Mouse (Mus musculus): ENCODE results near the gene Myrf. TPM values are rescaled to one million over a fixed set of nuclear protein-coding genes. Genes with fewer than 3 reads are reported as not detected.
"Not testable (repeated sequence)": the region's sequence is repeated elsewhere in the genome, so short reads cannot be mapped to it uniquely, and the experiment has no call there.

The Myrf gene
- polyA plus RNA-seq, 1 experiment from 2014 or later: 6.0 TPM

DNA sequence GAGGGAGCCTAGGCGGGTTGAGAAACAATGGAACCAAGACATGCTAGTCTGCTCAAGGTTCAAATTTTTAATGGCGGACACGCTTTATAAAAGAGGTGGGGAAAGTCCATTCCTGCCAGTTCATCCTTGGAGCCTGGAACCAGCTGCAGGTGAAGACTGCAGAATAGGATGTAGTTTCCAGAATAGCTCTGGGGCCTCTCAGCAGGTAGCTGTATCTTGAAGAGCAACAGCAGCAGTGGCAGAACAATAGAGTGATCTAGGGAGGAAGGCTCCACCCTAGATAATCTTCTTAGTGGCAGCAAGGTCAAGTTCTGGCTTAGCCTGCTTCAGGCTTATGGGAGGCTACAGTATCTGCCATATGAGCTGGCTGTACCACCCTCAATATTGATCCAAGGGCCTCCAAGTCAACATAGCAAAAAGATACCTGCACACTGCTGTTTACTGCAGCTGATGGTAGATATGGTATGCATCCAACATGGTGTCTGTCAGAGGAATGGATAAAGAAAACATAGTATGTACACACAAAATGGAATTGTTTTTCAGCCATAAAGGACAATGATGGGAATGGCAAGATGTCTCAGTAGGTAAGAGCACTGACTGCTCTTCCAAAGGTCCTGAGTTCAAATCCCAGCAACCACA lies 70.7 kb downstream of the Myrf start:
- 89% methylated on average over 3 of the region's 3 CpGs for WGBS
- not testable (repeated sequence) for H3K9me3 ChIP-seq (ENCODE audit: control insufficient read depth, low read length); H3K9ac ChIP-seq (ENCODE audit: low read length); H3K36me3 ChIP-seq (ENCODE audit: control insufficient read depth, insufficient read depth, low read length); H3K4me1 ChIP-seq (replicated peaks; ENCODE audit: control insufficient read depth, insufficient read depth, low read length); H3K4me2 ChIP-seq (ENCODE audit: low read depth, low read length); ATAC-seq (ENCODE audit: low read depth); H3K27me3 ChIP-seq (ENCODE audit: control insufficient read depth, insufficient read depth, low read depth, low read length); H3K27ac ChIP-seq (ENCODE audit: low read length); H3K4me3 ChIP-seq (ENCODE audit: low read length)

DNA sequence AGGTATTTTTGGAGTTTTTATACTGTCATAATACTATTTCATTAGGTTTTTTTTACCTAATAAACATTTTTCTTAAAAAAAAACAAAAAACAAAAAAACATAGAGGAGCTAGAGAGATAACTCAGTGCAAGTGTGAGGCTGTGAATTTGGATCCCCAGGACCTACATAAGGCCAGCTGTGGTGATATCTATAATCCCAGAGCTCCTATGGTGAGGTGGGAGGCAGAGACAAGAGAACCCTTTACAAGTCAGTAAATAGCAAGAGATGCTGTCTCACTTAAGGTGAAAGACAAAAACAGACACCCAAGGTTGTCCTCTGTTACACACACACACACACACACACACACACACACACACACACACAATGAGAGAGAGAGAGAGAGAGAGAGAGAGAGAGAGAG lies 71.4 kb downstream of the Myrf start:
- Histone ChIP-seq H3K9me3 (ENCODE audit: control insufficient read depth, low read length) (no peaks in the 10 kb centered on the region), H3K4me1 (replicated peaks; ENCODE audit: control insufficient read depth, insufficient read depth, low read length) (no peaks in the 10 kb centered on the region), H3K4me2 (ENCODE audit: low read depth, low read length) (no peak overlapping the region), H3K36me3 (ENCODE audit: control insufficient read depth, insufficient read depth, low read length) (no peaks in the 10 kb centered on the region), H3K9ac (ENCODE audit: low read length) (no peak overlapping the region), H3K4me3 (ENCODE audit: low read length) (no peak overlapping the region), H3K27me3 (ENCODE audit: control insufficient read depth, insufficient read depth, low read depth, low read length) (no peaks in the 10 kb centered on the region), H3K27ac (ENCODE audit: low read length) (no peak overlapping the region)
- no peak for ATAC-seq (ENCODE audit: low read depth)

DNA sequence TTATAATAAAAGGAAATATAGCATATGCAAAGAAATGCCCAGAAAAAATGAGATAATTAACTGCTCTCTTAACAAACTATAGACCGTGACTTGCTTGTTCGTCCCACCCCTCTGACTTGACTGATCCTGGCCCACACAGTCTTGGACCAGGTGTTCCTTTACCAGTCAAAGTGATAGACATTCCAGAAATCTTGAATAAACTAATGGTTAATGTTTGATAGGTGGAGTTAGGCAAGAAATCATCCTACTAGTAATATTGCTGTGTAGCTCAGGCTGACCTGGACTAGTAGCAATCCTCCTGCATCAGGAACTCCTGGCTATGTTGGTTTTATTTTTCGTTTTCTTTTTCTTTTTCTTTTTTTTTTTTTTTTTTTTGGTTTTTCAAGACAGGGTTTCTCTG lies 72.1 kb downstream of the Myrf start:
- H3K9me3 ChIP-seq (ENCODE audit: control insufficient read depth, low read length): no peaks in the 10 kb centered on the region
- no peaks in the 10 kb centered on the region for H3K27me3 ChIP-seq (ENCODE audit: control insufficient read depth, insufficient read depth, low read depth, low read length)
- H3K4me1 ChIP-seq (replicated peaks; ENCODE audit: control insufficient read depth, insufficient read depth, low read length): no peaks in the 10 kb centered on the region
- no peak overlapping the region for H3K4me3 ChIP-seq (ENCODE audit: low read length)
- no peaks in the 10 kb centered on the region for H3K36me3 ChIP-seq (ENCODE audit: control insufficient read depth, insufficient read depth, low read length)
- 80% methylated on average over 3 of the region's 3 CpGs for WGBS
- no peak overlapping the region for H3K4me2 ChIP-seq (ENCODE audit: low read depth, low read length)
- no peak overlapping the region for H3K9ac ChIP-seq (ENCODE audit: low read length)
- no peak overlapping the region for H3K27ac ChIP-seq (ENCODE audit: low read length)
- ATAC-seq (ENCODE audit: low read depth): no peak

- no peak overlapping the region for H3K9ac ChIP-seq (ENCODE audit: low read length)
- no peaks in the 10 kb centered on the region for H3K36me3 ChIP-seq (ENCODE audit: control insufficient read depth, insufficient read depth, low read length)
- no peaks in the 10 kb centered on the region for H3K9me3 ChIP-seq (ENCODE audit: control insufficient read depth, low read length)
- no peaks in the 10 kb centered on the region for H3K27me3 ChIP-seq (ENCODE audit: control insufficient read depth, insufficient read depth, low read depth, low read length)
- no peak overlapping the region for H3K4me3 ChIP-seq (ENCODE audit: low read length)
- H3K27ac ChIP-seq (ENCODE audit: low read length): no peak overlapping the region
- no peak for ATAC-seq (ENCODE audit: low read depth)
- WGBS: 73% methylated on average over 1 of the region's 1 CpGs
- no peak overlapping the region for H3K4me2 ChIP-seq (ENCODE audit: low read depth, low read length)
- no peaks in the 10 kb centered on the region for H3K4me1 ChIP-seq (replicated peaks; ENCODE audit: control insufficient read depth, insufficient read depth, low read length)
These were observed 72.6 kb downstream of the Myrf start for GRCm38 (mm10) chr19:10167951-10168350.

GRCm38 (mm10) chr19:10167112-10167511 lies 73.4 kb downstream of the Myrf start:
- no peaks in the 10 kb centered on the region for H3K27me3 ChIP-seq (ENCODE audit: control insufficient read depth, insufficient read depth, low read depth, low read length)
- H3K9me3 ChIP-seq (ENCODE audit: control insufficient read depth, low read length): no peaks in the 10 kb centered on the region; the same call in 1 of the 2 replicates
- WGBS: 51% methylated on average over 4 of the region's 4 CpGs
- no peak overlapping the region for H3K4me3 ChIP-seq (ENCODE audit: low read length)
- H3K9ac ChIP-seq (ENCODE audit: low read length): no peak overlapping the region
- H3K4me1 ChIP-seq (replicated peaks; ENCODE audit: control insufficient read depth, insufficient read depth, low read length): no peaks in the 10 kb centered on the region
- no peak overlapping the region for H3K4me2 ChIP-seq (ENCODE audit: low read depth, low read length)
- no peak for ATAC-seq (ENCODE audit: low read depth)
- no peak overlapping the region for H3K27ac ChIP-seq (ENCODE audit: low read length)
- no peaks in the 10 kb centered on the region for H3K36me3 ChIP-seq (ENCODE audit: control insufficient read depth, insufficient read depth, low read length)

- H3K27me3 ChIP-seq (ENCODE audit: control insufficient read depth, insufficient read depth, low read depth, low read length); H3K4me3 ChIP-seq (ENCODE audit: low read length); H3K9me3 ChIP-seq (ENCODE audit: control insufficient read depth, low read length); H3K27ac ChIP-seq (ENCODE audit: low read length); H3K9ac ChIP-seq (ENCODE audit: low read length); H3K4me1 ChIP-seq (replicated peaks; ENCODE audit: control insufficient read depth, insufficient read depth, low read length); H3K36me3 ChIP-seq (ENCODE audit: control insufficient read depth, insufficient read depth, low read length); H3K4me2 ChIP-seq (ENCODE audit: low read depth, low read length); ATAC-seq (ENCODE audit: low read depth): not testable (repeated sequence)
- WGBS: 88% methylated on average over 3 of the region's 4 CpGs
These were observed 74.6 kb downstream of the Myrf start for GRCm38 (mm10) chr19:10165928-10166327.

DNA sequence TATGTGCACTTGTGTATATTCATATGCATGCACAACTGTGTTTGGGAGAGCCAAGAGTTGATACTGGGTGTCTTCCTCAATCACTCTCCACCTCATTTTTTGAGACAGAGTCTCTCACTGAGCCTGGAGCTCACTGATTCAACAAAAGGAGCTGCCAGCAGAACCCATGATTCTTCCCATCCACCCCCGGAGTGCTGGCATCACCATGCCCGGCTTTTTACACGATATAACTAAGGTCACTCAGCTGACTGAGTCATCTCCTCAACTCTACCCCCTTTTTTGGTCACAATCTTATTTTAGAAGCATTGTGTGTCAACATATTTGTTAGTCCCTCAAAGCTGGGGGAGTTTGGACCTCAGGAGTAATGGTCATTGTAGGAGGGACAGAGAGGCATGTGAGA lies 76.7 kb downstream of the Myrf start:
- Histone ChIP-seq H3K27me3 (ENCODE audit: control insufficient read depth, insufficient read depth, low read depth, low read length) (no peaks in the 10 kb centered on the region), H3K36me3 (ENCODE audit: control insufficient read depth, insufficient read depth, low read length) (no peaks in the 10 kb centered on the region), H3K4me3 (ENCODE audit: low read length) (no peak overlapping the region), H3K9ac (ENCODE audit: low read length) (no peak overlapping the region), H3K27ac (ENCODE audit: low read length) (no peak overlapping the region), H3K4me1 (replicated peaks; ENCODE audit: control insufficient read depth, insufficient read depth, low read length) (no peaks in the 10 kb centered on the region), H3K9me3 (ENCODE audit: control insufficient read depth, low read length) (no peaks in the 10 kb centered on the region; the same call in 1 of the 2 replicates), H3K4me2 (ENCODE audit: low read depth, low read length) (no peak overlapping the region)
- WGBS: 80% methylated on average over 3 of the region's 3 CpGs
- no peak for ATAC-seq (ENCODE audit: low read depth)

Small RNA genes within 50 kb of the gene (microRNA-seq; reads per million reads assigned to microRNA genes)
- gene Mir6993: 1.4 reads per million

Other genes starting within 250 kb of the Myrf start
- gene Best1, start 239.1 kb downstream of the Myrf start, polyA plus RNA-seq (2015; fragmentation: Nextera tagmentation; extraction: Ambion mirVana): 1.1 and 1.4 TPM in 2 replicates
- gene Rab3il1, start 239.1 kb downstream of the Myrf start, polyA plus RNA-seq (2015; fragmentation: Nextera tagmentation; extraction: Ambion mirVana): 30.3 and 33.0 TPM in 2 replicates
- 72.0 and 76.0 TPM in 2 replicates for gene Fads3, start 199.2 kb downstream of the Myrf start, polyA plus RNA-seq (2015; fragmentation: Nextera tagmentation; extraction: Ambion mirVana)
- 67.5 and 74.5 TPM in 2 replicates for gene Fads2, start 139.0 kb downstream of the Myrf start, polyA plus RNA-seq (2015; fragmentation: Nextera tagmentation; extraction: Ambion mirVana)
- 78.2 and 91.0 TPM in 2 replicates for gene Fads1, start 57.9 kb downstream of the Myrf start, polyA plus RNA-seq (2015; fragmentation: Nextera tagmentation; extraction: Ambion mirVana)
- gene Tmem258, start 36.7 kb downstream of the Myrf start, polyA plus RNA-seq (2015; fragmentation: Nextera tagmentation; extraction: Ambion mirVana): 488 and 498 TPM in 2 replicates
- 99.0 and 106 TPM in 2 replicates for gene Fen1, start 36.6 kb downstream of the Myrf start, polyA plus RNA-seq (2015; fragmentation: Nextera tagmentation; extraction: Ambion mirVana)
- gene Dagla, start 64.1 kb upstream of the Myrf start, polyA plus RNA-seq (2015; fragmentation: Nextera tagmentation; extraction: Ambion mirVana): 3.0 and 3.2 TPM in 2 replicates
- gene Syt7, start 148.3 kb upstream of the Myrf start, polyA plus RNA-seq (2015; fragmentation: Nextera tagmentation; extraction: Ambion mirVana): 0.75 and 0.82 TPM in 2 replicates
- gene Lrrc10b, start 216.7 kb upstream of the Myrf start, polyA plus RNA-seq (2015; fragmentation: Nextera tagmentation; extraction: Ambion mirVana): 0.52 and 0.73 TPM in 2 replicates
- 2.1 and 3.7 TPM in 2 replicates for gene Ppp1r32, start 242.2 kb upstream of the Myrf start, polyA plus RNA-seq (2015; fragmentation: Nextera tagmentation; extraction: Ambion mirVana)

Measured in lung, embryonic 16.5 days (tissue).